Mouse (Mus musculus): ENCODE data around the gene Scoc.

Scoc gene

GRCm38 (mm10) chr8:83397726-83398125 lies 60.5 kb downstream of the Scoc start:
- DNase-seq (ENCODE audit: low read depth), result no peak

- DNase-seq (ENCODE audit: low read depth), result no peak
These were observed 61.5 kb downstream of the Scoc start for GRCm38 (mm10) chr8:83396680-83397079.

GRCm38 (mm10) chr8:83394325-83394724 lies 63.9 kb downstream of the Scoc start:
- DNase-seq (ENCODE audit: low read depth), result no peak

- no peak for DNase-seq (ENCODE audit: low read depth)
These were observed 65.7 kb downstream of the Scoc start for GRCm38 (mm10) chr8:83392521-83392920.

GRCm38 (mm10) chr8:83390006-83390701 lies 68.0 kb downstream of the Scoc start:
- DNase-seq (ENCODE audit: low read depth), result no peak

- DNase-seq (ENCODE audit: low read depth), result peak; percentile 65
These were observed 68.7 kb downstream of the Scoc start, which contains the start of gene Clgn for GRCm38 (mm10) chr8:83389316-83390005. Clgn (plus strand) TSS chr8:83389867.

- no peak for DNase-seq (ENCODE audit: low read depth)
These were observed 75.3 kb downstream of the Scoc start for GRCm38 (mm10) chr8:83382850-83383249.

GRCm38 (mm10) chr8:83381016-83381415 lies 77.2 kb downstream of the Scoc start:
- DNase-seq (ENCODE audit: low read depth), result no peak

- no peak for DNase-seq (ENCODE audit: low read depth)
These were observed 78.0 kb downstream of the Scoc start for GRCm38 (mm10) chr8:83380141-83380540.
